Mouse (Mus musculus): ENCODE measurements around the gene Fcrl1. TPM values are rescaled to one million over a fixed set of nuclear protein-coding genes. Genes with fewer than 3 reads are reported as not detected.

Fcrl1 gene
- polyA plus RNA-seq, 1 experiment from 2014 or later = not detected

GRCm38 (mm10) chr3:87422386-87422910 is 46.3 kb downstream of the Fcrl1 start:
- Histone ChIP-seq H3K4me1 (no peaks in the 10 kb centered on the region), H3K27ac (no peak overlapping the region), H3K9me3 (no peaks in the 10 kb centered on the region), H3K4me2 (no peak overlapping the region), H3K9ac (no peak overlapping the region), H3K27me3 (no peaks in the 10 kb centered on the region), H3K36me3 (replicated peaks) (no peaks in the 10 kb centered on the region), H3K4me3 (replicated peaks) (no peak overlapping the region)
- ATAC-seq (ENCODE audit: low FRiP score) = no peak
- WGBS = 77% methylated on average over 4 of the region's 4 CpGs

GRCm38 (mm10) chr3:87435479-87435878 is 59.3 kb downstream of the Fcrl1 start, which contains the start of gene Fcrl5:
Gene Fcrl5 (plus strand): TSS chr3:87435773.
- Histone ChIP-seq H3K36me3 (replicated peaks) (no peaks in the 10 kb centered on the region), H3K27me3 (no peaks in the 10 kb centered on the region), H3K9me3 (no peaks in the 10 kb centered on the region), H3K4me1 (no peaks in the 10 kb centered on the region), H3K9ac (no peak within 1 kb of the TSS), H3K4me3 (replicated peaks) (no peak within 1 kb of the TSS), H3K4me2 (no peak within 1 kb of the TSS), H3K27ac (no peak within 1 kb of the TSS)
- no peak for ATAC-seq (ENCODE audit: low FRiP score)
- 92% methylated on average over 5 of the region's 5 CpGs for WGBS

GRCm38 (mm10) chr3:87440586-87440985 is 64.4 kb downstream of the Fcrl1 start:
- Histone ChIP-seq H3K27me3 (no peaks in the 10 kb centered on the region), H3K4me1 (no peaks in the 10 kb centered on the region), H3K9me3 (no peaks in the 10 kb centered on the region), H3K4me3 (replicated peaks) (no peak overlapping the region), H3K36me3 (replicated peaks) (no peaks in the 10 kb centered on the region), H3K27ac (no peak overlapping the region), H3K9ac (no peak overlapping the region), H3K4me2 (no peak overlapping the region)
- 83% methylated on average over 1 of the region's 1 CpGs for WGBS
- ATAC-seq (ENCODE audit: low FRiP score) = no peak

- no peak overlapping the region for H3K4me2 ChIP-seq
- WGBS = 82% methylated on average over 6 of the region's 6 CpGs
- no peaks in the 10 kb centered on the region for H3K9me3 ChIP-seq
- no peak overlapping the region for H3K4me3 ChIP-seq (replicated peaks)
- no peak for ATAC-seq (ENCODE audit: low FRiP score)
- H3K4me1 ChIP-seq = no peaks in the 10 kb centered on the region
- no peak overlapping the region for H3K27ac ChIP-seq
- H3K27me3 ChIP-seq = no peaks in the 10 kb centered on the region
- no peaks in the 10 kb centered on the region for H3K36me3 ChIP-seq (replicated peaks)
- H3K9ac ChIP-seq = no peak overlapping the region
Measured at GRCm38 (mm10) chr3:87443968-87444367, 67.8 kb downstream of the Fcrl1 start.

Other genes with a start within 250 kb of the Fcrl1 start
- 11.5 and 12.9 TPM in 2 replicates for gene Kirrel, start 201.6 kb upstream of the Fcrl1 start, polyA plus RNA-seq (2016; fragmentation: Nextera tagmentation; extraction: Ambion mirVana)
- gene Fcrls, start 112.6 kb upstream of the Fcrl1 start, polyA plus RNA-seq (2016; fragmentation: Nextera tagmentation; extraction: Ambion mirVana) = 5.5 and 6.4 TPM in 2 replicates
- gene Cd5l, start 18.5 kb upstream of the Fcrl1 start, polyA plus RNA-seq (2016; fragmentation: Nextera tagmentation; extraction: Ambion mirVana) = not detected in 2 replicates
- not detected in 2 replicates for gene Fcrl5, start 59.4 kb downstream of the Fcrl1 start, polyA plus RNA-seq (2016; fragmentation: Nextera tagmentation; extraction: Ambion mirVana)
- 13.1 and 13.8 TPM in 2 replicates for gene Etv3, start 149.0 kb downstream of the Fcrl1 start, polyA plus RNA-seq (2016; fragmentation: Nextera tagmentation; extraction: Ambion mirVana)
- gene Arhgef11, start 241.2 kb downstream of the Fcrl1 start, polyA plus RNA-seq (2016; fragmentation: Nextera tagmentation; extraction: Ambion mirVana) = 25.9 and 29.5 TPM in 2 replicates